Mouse (Mus musculus) kidney, postnatal 0 days (tissue): ENCODE measurements at regions not wholly inside any gene's neighbourhood (a gene's known extent, or its start where the extent isn't known, plus 50 kb on each side); places are given as distances from the start of the nearest gene placed in this dataset.

Experiments used
- ATAC-seq: fragments of 200-750 bp; cut with Nextera tagmentation; replicated peaks from 2 replicates; pipeline ENCODE4 v1.8.0; 2017; ENCODE audit warnings: low read depth, moderate number of reproducible peaks, moderate TSS enrichment, moderate library complexity; ENCODE audit not compliant: low FRiP score
- DNase-seq: peaks from one replicate; pipeline ENCODE4 v3.0.0-alpha.2; 2016; ENCODE audit warnings: low spot score
- H3K27ac ChIP-seq: fragments of 300-500 bp; sonication (generic); 2 replicates; pipeline ENCODE4 v1.5.1; 2014; ENCODE audit warnings: mild to moderate bottlenecking
- H3K27me3 ChIP-seq: fragments of 300-500 bp; sonication (generic); 2 replicates; pipeline ENCODE4 v1.6.1; 2014; ENCODE audit warnings: low read length, mixed read lengths; ENCODE audit not compliant: insufficient read depth
- H3K36me3 ChIP-seq: fragments of 300-500 bp; sonication (generic); 2 replicates; pipeline ENCODE4 v1.6.1; 2014; ENCODE audit warnings: low read length, mixed read lengths; ENCODE audit not compliant: insufficient read depth
- H3K4me1 ChIP-seq: fragments of 300-500 bp; sonication (generic); replicated peaks from 2 replicates; pipeline ENCODE4 v1.6.1; 2014; ENCODE audit warnings: antibody characterized with exemption, low read length, mixed read lengths; ENCODE audit not compliant: insufficient read depth
- H3K4me2 ChIP-seq: fragments of 300-500 bp; sonication (generic); 2 replicates; pipeline ENCODE4 v1.6.1; 2014; ENCODE audit warnings: mild to moderate bottlenecking, low read length, moderate library complexity, mixed read lengths
- H3K4me3 ChIP-seq: fragments of 300-500 bp; sonication (generic); replicated peaks from 2 replicates; pipeline ENCODE4 v1.5.1; 2014; ENCODE audit warnings: low read depth, low read length
- H3K9ac ChIP-seq: fragments of 300-500 bp; sonication (generic); 2 replicates; pipeline ENCODE4 v1.6.1; 2014; ENCODE audit warnings: low read depth, low read length
- H3K9me3 ChIP-seq: fragments of 300-500 bp; sonication (generic); replicated peaks from 2 replicates; pipeline ENCODE4 v1.6.1; 2016; ENCODE audit warnings: low read length, inconsistent platforms, mixed read lengths
- CTCF ChIP-seq: IDR thresholded peaks from 2 replicates; pipeline ENCODE4 v1.5.1; 2016; ENCODE audit warnings: antibody characterized with exemption, low read depth, mild to moderate bottlenecking, moderate library complexity
- WGBS: fragments of 180-500 bp; shearing (Covaris S2); extraction: QIAGEN DNeasy Blood & Tissue Kit; methylation state at CpG from one replicate; pipeline ENCODE4 v1.1.7; 2014; 5-methylcytosine and 5-hydroxymethylcytosine counted together

DNA sequence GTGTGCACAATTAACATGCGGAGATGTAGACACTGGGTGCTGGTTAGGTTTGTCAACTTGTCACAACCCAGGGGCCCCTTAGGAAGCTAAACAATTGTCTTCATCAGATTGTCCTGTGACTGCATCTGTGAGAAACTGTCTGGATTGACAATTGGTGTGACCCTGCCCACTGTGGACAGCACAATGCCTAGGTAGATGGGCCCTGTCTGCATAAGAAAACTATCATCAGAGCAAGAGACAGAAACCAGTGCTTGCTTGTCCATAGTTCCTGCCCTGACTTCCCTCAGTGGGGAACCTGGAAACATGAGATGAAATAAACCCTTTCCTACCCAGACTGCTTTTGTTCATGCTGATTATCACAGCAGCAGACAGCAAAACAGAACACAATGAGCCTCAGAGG, 63.5 kb upstream of the Tyw5 start:
- H3K9me3 ChIP-seq = no peaks in the 10 kb centered on the region
- H3K4me3 ChIP-seq = no peak overlapping the region
- ATAC-seq (no peak), DNase-seq (no peak)
- no peaks in the 10 kb centered on the region for H3K4me1 ChIP-seq
- TF ChIP-seq CTCF = no peak
- 85% methylated on average over 1 of the region's 1 CpGs for WGBS
- H3K27ac ChIP-seq = no peak overlapping the region
- no peaks in the 10 kb centered on the region for H3K36me3 ChIP-seq
- H3K4me2 ChIP-seq = no peak overlapping the region
- H3K9ac ChIP-seq = no peak overlapping the region
- no peaks in the 10 kb centered on the region for H3K27me3 ChIP-seq

DNA sequence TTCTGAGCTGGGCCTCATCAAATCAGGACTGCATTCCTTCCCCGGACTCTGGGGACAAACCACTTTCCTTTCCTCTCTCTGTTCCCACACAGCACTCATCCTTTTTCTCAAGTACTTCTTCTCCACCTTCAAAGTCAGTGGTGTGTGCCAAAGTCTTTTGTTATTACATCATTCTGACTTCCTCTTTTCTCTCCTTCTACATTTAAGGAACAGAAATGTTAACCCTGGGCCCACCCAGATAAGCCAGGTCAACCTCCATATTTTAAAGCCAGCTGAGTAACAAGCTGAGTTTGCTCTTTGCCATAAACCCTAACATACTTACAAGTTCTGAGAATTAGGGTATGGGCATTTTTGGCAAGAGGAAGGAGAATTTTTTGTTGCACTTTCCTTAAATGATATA, 65.3 kb upstream of the Tyw5 start:
- 42% methylated on average over 1 of the region's 1 CpGs for WGBS
- DNase-seq (no peak), ATAC-seq (no peak)
- H3K4me3 ChIP-seq = no peak overlapping the region
- no peak overlapping the region for H3K9ac ChIP-seq
- no peaks in the 10 kb centered on the region for H3K9me3 ChIP-seq
- H3K27me3 ChIP-seq = no peaks in the 10 kb centered on the region
- no peaks in the 10 kb centered on the region for H3K4me1 ChIP-seq
- H3K27ac ChIP-seq = no peak overlapping the region
- TF ChIP-seq CTCF = no peak
- no peak overlapping the region for H3K4me2 ChIP-seq
- no peaks in the 10 kb centered on the region for H3K36me3 ChIP-seq

DNA sequence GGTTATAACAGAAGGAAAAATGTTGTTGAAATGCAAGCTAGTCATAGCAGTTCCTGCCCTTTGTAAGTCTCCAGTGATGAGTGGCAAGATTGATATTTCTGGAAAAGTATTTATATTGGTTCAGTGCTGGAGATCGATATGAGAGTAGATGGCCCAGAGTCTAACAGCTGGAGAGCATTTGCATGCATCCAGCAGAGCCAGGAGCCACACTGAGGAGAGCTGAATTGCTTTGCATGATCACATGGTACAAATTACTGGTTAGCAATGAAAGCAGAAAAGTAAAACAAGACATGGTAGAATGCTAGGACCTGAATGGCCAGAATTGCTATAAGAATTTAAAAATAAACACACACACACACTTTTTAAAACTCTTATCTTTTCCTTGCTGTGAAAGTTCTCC, 70.8 kb upstream of the Tyw5 start:
- Histone ChIP-seq H3K4me1 (no peaks in the 10 kb centered on the region), H3K4me2 (no peak overlapping the region), H3K4me3 (no peak overlapping the region), H3K36me3 (no peaks in the 10 kb centered on the region), H3K27ac (no peak overlapping the region), H3K27me3 (no peaks in the 10 kb centered on the region), H3K9me3 (no peaks in the 10 kb centered on the region), H3K9ac (no peak overlapping the region)
- ATAC-seq (no peak), DNase-seq (no peak)
- 61% methylated on average over 1 of the region's 1 CpGs for WGBS
- no peak for TF ChIP-seq CTCF

DNA sequence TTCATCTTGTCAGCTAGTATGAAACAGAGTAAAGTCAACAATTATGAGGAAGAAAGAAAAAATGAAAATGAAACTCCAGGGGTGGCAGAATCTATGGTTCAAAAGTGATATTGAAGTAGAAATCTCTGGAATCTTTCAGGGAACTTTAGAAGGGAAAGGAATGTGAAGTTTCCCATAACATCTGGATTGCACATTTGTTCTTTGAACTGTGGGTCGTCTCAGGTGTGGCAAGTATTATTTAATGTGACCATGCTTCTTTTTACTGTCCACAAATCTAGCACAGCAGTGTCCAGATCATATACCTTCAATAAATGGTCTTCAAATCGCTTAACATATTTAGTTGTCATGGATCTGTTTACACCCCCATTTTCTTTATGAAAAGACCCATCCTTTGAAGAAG, 71.2 kb upstream of the Tyw5 start:
- no peak for TF ChIP-seq CTCF
- H3K27me3 ChIP-seq = no peaks in the 10 kb centered on the region
- no peaks in the 10 kb centered on the region for H3K36me3 ChIP-seq
- WGBS = 66% methylated on average over 2 of the region's 2 CpGs
- no peak overlapping the region for H3K9ac ChIP-seq
- no peaks in the 10 kb centered on the region for H3K4me1 ChIP-seq
- ATAC-seq = no peak
- no peaks in the 10 kb centered on the region for H3K9me3 ChIP-seq
- no peak overlapping the region for H3K27ac ChIP-seq
- H3K4me2 ChIP-seq = no peak overlapping the region
- H3K4me3 ChIP-seq = no peak overlapping the region
- no peak for DNase-seq

DNA sequence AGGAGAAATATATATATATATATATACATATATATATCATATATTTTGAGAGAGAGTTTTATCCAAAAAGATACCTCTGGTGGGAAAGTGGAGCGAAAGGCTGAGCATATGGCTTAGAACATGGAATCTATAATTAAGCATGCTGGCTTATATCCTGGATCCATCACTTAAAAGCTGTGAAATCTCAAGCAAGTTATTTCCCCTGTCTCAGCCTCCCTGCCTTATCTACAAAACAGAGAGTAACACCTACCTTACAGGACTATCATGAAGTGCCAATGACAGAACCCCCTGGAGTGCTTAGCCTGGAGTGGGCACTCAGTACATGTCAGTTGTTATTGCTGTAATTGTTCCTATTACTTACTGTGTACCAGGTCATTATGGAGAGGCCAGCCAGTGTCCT, 71.9 kb upstream of the Tyw5 start:
- Histone ChIP-seq H3K4me1 (no peaks in the 10 kb centered on the region), H3K4me3 (no peak overlapping the region), H3K36me3 (no peaks in the 10 kb centered on the region), H3K9me3 (no peaks in the 10 kb centered on the region), H3K27ac (no peak overlapping the region), H3K4me2 (no peak overlapping the region), H3K9ac (no peak overlapping the region), H3K27me3 (no peaks in the 10 kb centered on the region)
- no peak for DNase-seq
- 96% methylated on average over 1 of the region's 1 CpGs for WGBS
- TF ChIP-seq CTCF = no peak
- ATAC-seq = no peak

DNA sequence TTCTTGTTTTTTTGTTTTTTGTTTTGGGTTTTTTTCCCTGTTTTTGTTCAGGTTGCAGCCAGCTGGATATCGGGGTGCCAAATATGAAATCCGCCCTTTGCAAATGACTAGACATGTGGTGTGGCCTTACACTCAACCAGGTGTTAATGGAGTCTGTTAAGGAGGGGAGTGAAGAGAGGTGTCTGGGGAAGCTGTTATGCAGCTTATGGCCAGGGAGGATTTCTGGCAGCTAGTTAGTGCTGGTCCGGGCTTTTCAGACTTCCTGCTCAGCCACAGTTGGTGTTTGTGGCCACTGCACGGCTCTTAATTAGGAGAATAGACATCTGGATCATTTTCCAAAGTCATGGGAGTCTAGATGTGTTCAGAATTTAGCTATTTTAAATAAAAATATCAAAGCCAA, 72.7 kb upstream of the Tyw5 start:
- Histone ChIP-seq H3K4me1 (no peaks in the 10 kb centered on the region), H3K9me3 (no peaks in the 10 kb centered on the region), H3K27me3 (no peaks in the 10 kb centered on the region), H3K27ac (peak overlapping the region; percentile 40; the same call in 1 of the 2 replicates), H3K4me3 (no peak overlapping the region), H3K9ac (no peak overlapping the region), H3K36me3 (no peaks in the 10 kb centered on the region), H3K4me2 (no peak overlapping the region)
- TF ChIP-seq CTCF = no peak
- DNase-seq (peak; percentile 58), ATAC-seq (no peak)
- WGBS = 46% methylated on average over 4 of the region's 4 CpGs

DNA sequence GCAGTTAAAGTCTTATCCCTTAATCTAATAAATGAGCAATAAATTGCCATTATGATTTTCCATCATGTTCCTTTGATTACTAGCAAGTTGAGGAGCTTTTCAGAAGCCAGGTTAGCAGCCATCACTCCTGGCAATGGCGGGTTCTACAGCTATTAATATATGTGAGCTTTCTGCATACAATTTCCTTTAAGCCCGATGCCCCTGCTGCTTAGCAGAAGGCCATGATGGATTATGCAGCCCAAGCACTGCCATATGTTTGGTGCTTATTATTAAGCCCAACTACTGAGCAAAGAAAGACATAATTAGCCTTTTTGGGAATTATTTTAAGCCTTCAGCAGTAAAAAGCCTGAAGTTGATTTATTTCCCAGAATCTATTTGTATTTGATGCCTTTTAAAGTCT, 82.3 kb upstream of the Tyw5 start:
- Histone ChIP-seq H3K36me3 (no peaks in the 10 kb centered on the region), H3K27me3 (no peaks in the 10 kb centered on the region), H3K27ac (no peak overlapping the region), H3K4me2 (no peak overlapping the region), H3K9ac (no peak overlapping the region), H3K9me3 (no peaks in the 10 kb centered on the region), H3K4me3 (no peak overlapping the region), H3K4me1 (no peaks in the 10 kb centered on the region)
- DNase-seq = no peak
- ATAC-seq = no peak
- 80% methylated on average over 2 of the region's 2 CpGs for WGBS
- no peak for TF ChIP-seq CTCF
